Mouse (Mus musculus) urinary bladder, adult 18-20 months (tissue): Measurements from ENCODE around the gene Gpat3.

Experiments
- DNase-seq, 2 experiments: peaks; one replicate each; pipeline ENCODE4 v3.0.0; 2022; ENCODE audit warnings: low spot score in 2 of 2, mixed read lengths in 2 of 2

Gene Gpat3

DNA sequence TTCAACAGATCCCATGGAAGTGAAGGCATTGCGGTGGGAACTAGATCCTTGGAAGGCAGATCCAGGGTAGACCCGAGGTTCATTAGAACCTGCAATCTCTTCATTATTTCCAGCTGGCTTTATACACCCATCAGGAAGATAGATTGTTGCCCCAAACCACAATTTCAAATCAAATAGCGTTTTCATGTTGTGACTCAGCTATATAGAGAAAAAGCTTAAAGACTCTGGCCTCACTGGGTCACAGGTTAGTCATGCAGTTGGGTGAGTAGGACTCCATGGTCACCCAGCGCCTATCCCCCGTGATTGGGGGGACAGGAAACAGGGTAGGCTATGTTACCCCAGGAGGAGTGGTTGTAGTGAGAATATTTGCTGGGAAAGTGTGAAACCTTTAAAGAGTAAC is 69.9 kb downstream of the Gpat3 start:
- DNase-seq, result no peak

GRCm38 (mm10) chr5:100916416-100916815 is 70.9 kb downstream of the Gpat3 start:
- DNase-seq, result no peak

GRCm38 (mm10) chr5:100917252-100917774 is 71.8 kb downstream of the Gpat3 start:
- peak; percentile 30 to 60 for DNase-seq

DNA sequence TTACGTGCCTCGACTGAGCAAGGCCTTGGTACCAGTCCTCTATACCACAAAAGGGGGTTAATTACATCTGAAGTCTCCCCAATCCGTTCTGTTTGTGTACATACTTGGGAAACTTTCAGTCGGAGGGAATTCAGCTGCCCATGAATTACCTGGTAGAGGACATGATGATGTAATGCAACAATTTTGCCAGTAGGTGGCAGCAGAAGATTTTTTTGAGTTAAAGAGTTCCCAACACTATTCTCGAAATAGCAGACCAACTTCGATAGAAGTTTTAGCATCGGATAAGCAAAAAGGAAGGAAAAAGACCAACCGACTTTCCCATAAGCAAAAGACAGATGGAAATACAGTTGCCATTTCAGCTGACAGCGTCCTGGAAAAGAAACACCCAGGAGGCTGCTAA is 73.6 kb downstream of the Gpat3 start:
- peak in 1 of 2 experiments; percentile 2 for DNase-seq

GRCm38 (mm10) chr5:100929698-100930097 is 84.2 kb downstream of the Gpat3 start:
- DNase-seq, result no peak

- DNase-seq, result no peak
These were observed 98.2 kb downstream of the Gpat3 start for GRCm38 (mm10) chr5:100943716-100944115.

GRCm38 (mm10) chr5:100945336-100945735 is 99.8 kb downstream of the Gpat3 start:
- no peak for DNase-seq
